Mouse (Mus musculus) myocyte (in vitro differentiated cells): ENCODE data around the gene 0610030E20Rik.

Experiments used
- CEBPB ChIP-seq: IDR thresholded peaks from 2 replicates; pipeline ENCODE4 v1.6.1; 2011; ENCODE audit warnings: mild to moderate bottlenecking, moderate library complexity; ENCODE audit not compliant: poor library complexity, insufficient read depth, severe bottlenecking
- E2F4 ChIP-seq: IDR thresholded peaks from one replicate; pipeline ENCODE4 v1.6.1; 2011; ENCODE audit warnings: mild to moderate bottlenecking, control low read depth, moderate library complexity; ENCODE audit not compliant: insufficient read depth
- MAX ChIP-seq: IDR thresholded peaks from one replicate; pipeline ENCODE4 v1.6.1; 2011; ENCODE audit warnings: low read depth, mild to moderate bottlenecking, control low read depth
- MYOG ChIP-seq, 3 experiments: IDR thresholded peaks; one replicate each; pipeline ENCODE4 v1.6.1; 2011; ENCODE audit warnings: control low read depth in 2 of 3, low read depth in 2 of 3, mild to moderate bottlenecking in 2 of 3; ENCODE audit not compliant: insufficient read length in 2 of 3, control insufficient read depth in 1 of 3, insufficient read depth in 1 of 3
- POLR2A ChIP-seq: IDR thresholded peaks from one replicate; pipeline ENCODE4 v1.6.1; 2011; ENCODE audit warnings: low read depth, mild to moderate bottlenecking, control low read depth, moderate library complexity; ENCODE audit not compliant: insufficient read length
- POLR2AphosphoS2 ChIP-seq: IDR thresholded peaks from one replicate; pipeline ENCODE4 v1.6.1; 2011; ENCODE audit warnings: low read depth, control low read depth; ENCODE audit not compliant: insufficient read length
- REST ChIP-seq: IDR thresholded peaks from one replicate; pipeline ENCODE4 v1.6.1; 2011; ENCODE audit warnings: mild to moderate bottlenecking, control low read depth, moderate library complexity; ENCODE audit not compliant: insufficient read depth, insufficient read length
- SRF ChIP-seq: IDR thresholded peaks from one replicate; pipeline ENCODE4 v1.6.1; 2011; ENCODE audit warnings: low read depth; ENCODE audit not compliant: control insufficient read depth, insufficient read length
- TCF12 ChIP-seq: IDR thresholded peaks from one replicate; pipeline ENCODE4 v1.6.1; 2011; ENCODE audit warnings: mild to moderate bottlenecking, control low read depth; ENCODE audit not compliant: poor library complexity, insufficient read depth, severe bottlenecking
- USF1 ChIP-seq: IDR thresholded peaks from one replicate; pipeline ENCODE4 v1.6.1; 2011; ENCODE audit warnings: low read depth, mild to moderate bottlenecking, control low read depth, moderate library complexity

GRCm38 (mm10) chr6:72340481-72340880, 6.6 kb upstream of the 0610030E20Rik start:
- no peak for TF ChIP-seq POLR2A
- no peak for TF ChIP-seq REST
- TF ChIP-seq MYOG (IDR thresholded peaks at IDR 0.05; ENCODE audit: control insufficient read depth in 1 of 3, insufficient read depth in 1 of 3, insufficient read length in 2 of 3, low read depth in 2 of 3), result no peak
- no peak for TF ChIP-seq E2F4
- no peak for TF ChIP-seq CEBPB
- TF ChIP-seq MAX, result no peak
- TF ChIP-seq TCF12, result no peak
- TF ChIP-seq POLR2AphosphoS2, result no peak
- no peak for TF ChIP-seq SRF
- TF ChIP-seq USF1, result no peak
